Mouse (Mus musculus) liver, adult 2 months (tissue): ENCODE measurements at regions not wholly inside any gene's neighbourhood (a gene's known extent, or its start where the extent isn't known, plus 50 kb on each side); places are given as distances from the start of the nearest gene placed in this dataset.

Experiments
- CTCF ChIP-seq: fragments of 200-500 bp; IDR thresholded peaks from 2 replicates; pipeline ENCODE4 v1.5.1; 2011; ENCODE audit warnings: low read depth, low read length, control low read depth
- POLR2A ChIP-seq: fragments of 200-500 bp; IDR thresholded peaks from 2 replicates; pipeline ENCODE4 v1.6.1; 2011; ENCODE audit warnings: low read length, control low read depth; ENCODE audit not compliant: insufficient read depth; ENCODE audit errors: extremely low read depth

DNA sequence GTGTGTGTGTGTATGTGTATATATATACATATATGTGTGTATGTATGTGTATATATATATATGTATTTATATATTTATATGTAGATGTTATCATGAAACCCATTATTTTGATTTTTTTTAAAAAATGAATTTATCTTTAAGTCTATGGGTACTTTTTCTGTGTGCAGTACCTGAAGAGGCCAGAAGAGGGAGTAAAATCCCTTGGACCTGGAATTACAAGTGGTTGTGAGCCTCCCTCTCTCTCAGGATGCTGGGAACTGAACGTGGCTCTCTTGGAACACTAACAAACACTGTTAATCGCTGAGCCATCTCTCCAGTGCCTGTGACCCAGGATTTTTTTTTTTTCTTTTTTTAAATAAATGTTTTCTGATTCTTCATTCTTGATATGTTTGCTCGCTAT lies 58.6 kb upstream of the 4931429L15Rik start:
- TF ChIP-seq CTCF (no peak), POLR2A (no peak)
